Mouse (Mus musculus): ENCODE measurements around the gene Recql5.

DNA sequence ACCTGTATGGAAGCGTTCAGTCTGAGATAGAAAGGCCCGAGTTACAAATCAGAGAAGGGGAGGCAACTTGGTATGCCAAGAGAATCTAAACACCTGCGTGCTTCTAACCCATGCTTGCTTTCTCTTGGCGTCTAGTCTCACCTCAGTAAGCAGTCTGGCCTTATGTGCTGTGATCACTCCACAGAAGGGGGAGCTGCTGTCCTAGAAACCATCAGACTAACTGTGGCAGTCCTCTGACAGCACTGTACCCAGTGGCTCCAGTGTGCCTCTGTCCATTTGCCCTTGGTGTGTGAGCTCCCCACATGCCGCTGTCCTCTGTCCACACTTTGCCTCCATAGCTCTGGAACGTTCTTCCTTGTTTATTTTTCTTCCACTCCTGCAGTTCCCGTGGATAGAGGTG, 8.7 kb upstream of the Recql5 start:
- TF ChIP-seq POLR2A (IDR thresholded peaks at IDR 0.05; ENCODE audit: insufficient read depth, low read depth, low read length): no peak
- peak; percentile 6; the same call in 1 of the 2 replicates for TF ChIP-seq CTCF (IDR thresholded peaks at IDR 0.05)
- no peak for TF ChIP-seq EP300 (IDR thresholded peaks at IDR 0.05; ENCODE audit: insufficient read depth, low read depth, low read length)

Measured in heart, adult 2 months (tissue).